In genomic region chr9:34818325-34818976, GRCm38 (mm10) we compare ENCODE assay signal across 18 mouse cellular contexts.
DNase-seq lines count a peak whose midpoint lies in the region; ATAC-seq lines count a peak whose summit lies in the region.
"Had no signal": no experiment of that assay in that cellular context is flagged by ENCODE, and none has a peak within 500 bp of the region (broad histone marks: within the 10 kb centered on the region; RNA-seq: fewer than 3 reads in every experiment).

No protein-coding gene starts in this region.

- no peaks in the 10 kb centered on the region for H3K27me3 ChIP-seq in hindbrain, embryonic 15.5 days
- no peaks in the 10 kb centered on the region for H3K27me3 ChIP-seq in hindbrain, embryonic 16.5 days (replicated peaks; ENCODE audit: control insufficient read depth, insufficient read depth, low read length)
- no peaks in the 10 kb centered on the region for H3K27me3 ChIP-seq in midbrain, embryonic 15.5 days (replicated peaks)
- H3K27me3 ChIP-seq: limb, embryonic 15.5 days; liver, embryonic 15.5 days had no signal

- no peak overlapping the region for H3K4me2 ChIP-seq in hindbrain, embryonic 15.5 days
- no peak overlapping the region for H3K4me2 ChIP-seq in hindbrain, embryonic 16.5 days (ENCODE audit: low read length)
- H3K4me2 ChIP-seq in midbrain, embryonic 15.5 days = no peak overlapping the region
- H3K4me2 ChIP-seq: heart, embryonic 12.5 days; hindbrain, embryonic 14.5 days; limb, embryonic 15.5 days; liver, embryonic 15.5 days had no signal

- H3K27ac ChIP-seq in hindbrain, embryonic 15.5 days (replicated peaks) = 0 out of 2 replicates have a peak overlapping the region, but pooled peaks have one; percentile 34
- H3K27ac ChIP-seq in hindbrain, embryonic 16.5 days (ENCODE audit: low read depth, low read length) = no peak overlapping the region
- peak overlapping the region; percentile 61 for H3K27ac ChIP-seq in midbrain, embryonic 15.5 days
- H3K27ac ChIP-seq: hindbrain, embryonic 14.5 days; limb, embryonic 15.5 days; liver, embryonic 15.5 days had no signal

- WGBS in hindbrain, embryonic 15.5 days = 37% methylated on average over 10 of the region's 10 CpGs
- 35% methylated on average over 10 of the region's 10 CpGs for WGBS in hindbrain, embryonic 16.5 days
- WGBS in midbrain, embryonic 15.5 days = 32% methylated on average over 10 of the region's 10 CpGs

- ATAC-seq in hindbrain, embryonic 15.5 days (ENCODE audit: low FRiP score, low read depth) = no peak
- no peak for ATAC-seq in hindbrain, embryonic 16.5 days
- ATAC-seq in midbrain, embryonic 15.5 days (replicated peaks) = peak; percentile 30; the same call in 1 of the 2 replicates
- ATAC-seq: intestine, embryonic 16.5 days had no signal

- DNase-seq in cerebellum, adult 11-12 months = peak; percentile 43
- peak; percentile 67 for DNase-seq in cerebellum, adult 9-10 months
- no peak for DNase-seq in adrenal gland, adult 2 months
- DNase-seq in kidney, postnatal 25 days = no peak
- DNase-seq: adrenal gland, adult 8-10 months; gastrocnemius, postnatal 10 days; heart, adult 11 months; heart, postnatal 14 days; right cerebral cortex, postnatal 4 days; thymus, postnatal 25 days had no signal

- H3K9me3 ChIP-seq in hindbrain, embryonic 15.5 days = no peaks in the 10 kb centered on the region
- no peaks in the 10 kb centered on the region for H3K9me3 ChIP-seq in hindbrain, embryonic 16.5 days (ENCODE audit: control insufficient read depth, low read length)
- H3K9me3 ChIP-seq in midbrain, embryonic 15.5 days = no peaks in the 10 kb centered on the region
- H3K9me3 ChIP-seq: heart, embryonic 12.5 days; limb, embryonic 15.5 days; liver, embryonic 15.5 days had no signal

- no peaks in the 10 kb centered on the region for H3K36me3 ChIP-seq in hindbrain, embryonic 15.5 days
- no peaks in the 10 kb centered on the region for H3K36me3 ChIP-seq in hindbrain, embryonic 16.5 days (ENCODE audit: control insufficient read depth, insufficient read depth, low read length)
- H3K36me3 ChIP-seq in midbrain, embryonic 15.5 days (replicated peaks) = no peaks in the 10 kb centered on the region
- H3K36me3 ChIP-seq: heart, embryonic 12.5 days; limb, embryonic 15.5 days; liver, embryonic 15.5 days had no signal

- peaks cover 9% of the 10 kb centered on the region for H3K4me1 ChIP-seq in hindbrain, embryonic 15.5 days (replicated peaks)
- H3K4me1 ChIP-seq in hindbrain, embryonic 16.5 days (ENCODE audit: control insufficient read depth, insufficient read depth, low read depth, low read length) = peaks cover 5% of the 10 kb centered on the region
- peaks cover 9% of the 10 kb centered on the region; the same call in 1 of the 2 replicates for H3K4me1 ChIP-seq in midbrain, embryonic 15.5 days
- H3K4me1 ChIP-seq: heart, embryonic 12.5 days; limb, embryonic 15.5 days; liver, embryonic 15.5 days had no signal

- H3K9ac ChIP-seq in hindbrain, embryonic 15.5 days = no peak overlapping the region
- H3K9ac ChIP-seq in hindbrain, embryonic 16.5 days (ENCODE audit: low read depth, low read length) = no peak overlapping the region
- H3K9ac ChIP-seq in midbrain, embryonic 15.5 days = no peak overlapping the region
- H3K9ac ChIP-seq: heart, embryonic 12.5 days; hindbrain, embryonic 14.5 days; limb, embryonic 15.5 days; liver, embryonic 15.5 days had no signal

- no peak overlapping the region for H3K4me3 ChIP-seq in hindbrain, embryonic 15.5 days
- no peak overlapping the region for H3K4me3 ChIP-seq in hindbrain, embryonic 16.5 days (ENCODE audit: low read length)
- H3K4me3 ChIP-seq in midbrain, embryonic 15.5 days = no peak overlapping the region
- H3K4me3 ChIP-seq: heart, embryonic 12.5 days; limb, embryonic 15.5 days; liver, embryonic 15.5 days had no signal

Comparison
In these comparisons a context has a peak if more than half of its experiments do, and no peak if none do; other contexts are left out.
1. DNase-seq: peak in cerebellum, adult 11-12 months (single experiment) and cerebellum, adult 9-10 months (single experiment); none in adrenal gland, adult 2 months (single experiment) and kidney, postnatal 25 days (0 of 2).